Mouse (Mus musculus): ENCODE measurements at regions not wholly inside any gene's neighbourhood (a gene's known extent, or its start where the extent isn't known, plus 50 kb on each side); places are given as distances from the start of the nearest gene placed in this dataset.

- TF ChIP-seq ZNF384 (IDR thresholded peaks at IDR 0.05; ENCODE audit: low read depth, low read length): no peak
- no peak for TF ChIP-seq CHD2 (IDR thresholded peaks at IDR 0.05; ENCODE audit: low read depth, low read length)
- no peak for TF ChIP-seq ZC3H11A (IDR thresholded peaks at IDR 0.05; ENCODE audit: borderline replicate concordance, low read depth, low read length)
- no peak for TF ChIP-seq MAFK (IDR thresholded peaks at IDR 0.05; ENCODE audit: insufficient read depth, low read depth, low read length)
- no peak for TF ChIP-seq HCFC1 (IDR thresholded peaks at IDR 0.05; ENCODE audit: borderline replicate concordance, insufficient read depth, low read length)
These were observed 858.8 kb downstream of the Gsdmc2 start for GRCm38 (mm10) chr15:62986147-62986546.

Measured in ES-E14 (cell line).